Mouse (Mus musculus) neural tube, embryonic 14.5 days (tissue): Measurements from ENCODE around the gene Gm28047. TPM values are rescaled to one million over a fixed set of nuclear protein-coding genes. Genes with fewer than 3 reads are reported as not detected.

Experiments used
- ATAC-seq: fragments of 200-750 bp; cut with Nextera tagmentation; 2 replicates; pipeline ENCODE4 v1.8.0; 2017; ENCODE audit warnings: low read depth, mild to moderate bottlenecking, moderate TSS enrichment, moderate library complexity
- H3K27ac ChIP-seq: fragments of 300-500 bp; sonication (generic); 2 replicates; pipeline ENCODE4 v1.5.1; 2014; ENCODE audit warnings: low read depth, mild to moderate bottlenecking, control low read depth, low read length, moderate library complexity, mixed read lengths
- H3K27me3 ChIP-seq: fragments of 300-500 bp; sonication (generic); 2 replicates; pipeline ENCODE4 v1.6.1; 2014; ENCODE audit warnings: low read length; ENCODE audit not compliant: control insufficient read depth, insufficient read depth
- H3K36me3 ChIP-seq: fragments of 300-500 bp; sonication (generic); 2 replicates; pipeline ENCODE4 v1.6.1; 2014; ENCODE audit warnings: low read length, mixed read lengths; ENCODE audit not compliant: control insufficient read depth, insufficient read depth
- H3K4me1 ChIP-seq: fragments of 300-500 bp; sonication (generic); 2 replicates; pipeline ENCODE4 v1.6.1; 2014; ENCODE audit warnings: low read length; ENCODE audit not compliant: control insufficient read depth, insufficient read depth
- H3K4me2 ChIP-seq: fragments of 300-500 bp; sonication (generic); 2 replicates; pipeline ENCODE4 v1.6.1; 2014; ENCODE audit warnings: mild to moderate bottlenecking, low read depth, low read length, control low read depth
- H3K4me3 ChIP-seq: fragments of 300-500 bp; sonication (generic); 2 replicates; pipeline ENCODE4 v1.5.1; 2014; ENCODE audit warnings: low read depth, low read length, control low read depth, mixed read lengths
- H3K9ac ChIP-seq: fragments of 300-500 bp; sonication (generic); replicated peaks from 2 replicates; pipeline ENCODE4 v1.6.1; 2014; ENCODE audit warnings: low read depth, mild to moderate bottlenecking, control low read depth, low read length, mixed read lengths
- H3K9me3 ChIP-seq: fragments of 300-500 bp; sonication (generic); 2 replicates; pipeline ENCODE4 v1.6.1; 2016; ENCODE audit warnings: low read length; ENCODE audit not compliant: control insufficient read depth
- WGBS: fragments of 180-500 bp; shearing (Covaris S2); extraction: QIAGEN DNeasy Blood & Tissue Kit; methylation state at CpG from one replicate; pipeline ENCODE4 v1.1.7; 2014; 5-methylcytosine and 5-hydroxymethylcytosine counted together
- polyA plus RNA-seq: library from polyadenylated mRNA; unstranded; fragments of >200 nt; fragmentation: Nextera tagmentation; extraction: Ambion mirVana; gene quantifications from 2 replicates; pipeline ENCODE4 v1.2.1, GENCODE M21; 2014

Gm28047 gene
- polyA plus RNA-seq, 1 experiment from 2014 or later = not detected

- Histone ChIP-seq H3K9ac (no peak overlapping the region), H3K27me3 (no peaks in the 10 kb centered on the region), H3K4me2 (no peak overlapping the region), H3K4me3 (no peak overlapping the region), H3K4me1 (no peaks in the 10 kb centered on the region), H3K27ac (peak overlapping the region; percentile 45; the same call in 1 of the 2 replicates), H3K9me3 (no peaks in the 10 kb centered on the region), H3K36me3 (peaks cover 18% of the 10 kb centered on the region)
- WGBS = 72% methylated on average over 3 of the region's 3 CpGs
- peak; percentile 49; the same call in 1 of the 2 replicates for ATAC-seq
Observed at GRCm38 (mm10) chr15:102546677-102547427, 78.0 kb downstream of the Gm28047 start.

- H3K4me3 ChIP-seq = no peak overlapping the region
- WGBS = 89% methylated on average over 3 of the region's 3 CpGs
- 0 out of 2 replicates have a peak overlapping the region, but pooled peaks have one; percentile 7 for H3K27ac ChIP-seq
- no peaks in the 10 kb centered on the region for H3K4me1 ChIP-seq
- peaks cover 16% of the 10 kb centered on the region; the same call in 1 of the 2 replicates for H3K36me3 ChIP-seq
- ATAC-seq = no peak
- H3K27me3 ChIP-seq = no peaks in the 10 kb centered on the region
- H3K9ac ChIP-seq = no peak overlapping the region
- H3K9me3 ChIP-seq = no peaks in the 10 kb centered on the region
- H3K4me2 ChIP-seq = no peak overlapping the region
Observed at GRCm38 (mm10) chr15:102546246-102546645, 78.6 kb downstream of the Gm28047 start.

- no peak for ATAC-seq
Observed at GRCm38 (mm10) chr15:102544801-102545200, 80.1 kb downstream of the Gm28047 start.

DNA sequence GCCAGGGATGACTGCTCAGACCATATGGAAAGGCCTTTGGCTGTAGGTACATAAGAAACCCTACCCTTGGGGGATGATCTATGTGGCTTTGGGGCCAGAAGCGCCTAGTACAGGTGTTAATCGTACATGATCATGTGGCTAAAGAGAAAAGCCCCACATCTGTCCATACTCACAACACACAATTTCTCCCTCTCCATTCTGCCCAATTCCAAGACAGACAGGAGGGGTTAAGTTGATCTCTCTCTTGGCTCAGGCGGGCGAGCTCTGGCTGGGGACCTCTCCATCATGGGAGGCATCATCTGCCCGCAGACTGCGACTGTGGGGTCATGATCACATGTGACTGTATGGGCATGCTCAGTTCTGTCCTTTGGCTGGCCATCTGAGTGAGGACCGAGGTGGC is 90.9 kb downstream of the Gm28047 start:
- Histone ChIP-seq H3K27ac (no peak overlapping the region), H3K4me1 (no peaks in the 10 kb centered on the region), H3K27me3 (no peaks in the 10 kb centered on the region), H3K9me3 (no peaks in the 10 kb centered on the region), H3K4me3 (no peak overlapping the region), H3K9ac (no peak overlapping the region), H3K36me3 (peaks cover 39% of the 10 kb centered on the region), H3K4me2 (no peak overlapping the region)
- no peak for ATAC-seq
- 91% methylated on average over 7 of the region's 7 CpGs for WGBS

More at GRCm38 (mm10) chr15:102544801-102545200, 80.1 kb downstream of the Gm28047 start:
- H3K9ac ChIP-seq = no peak overlapping the region
- WGBS = 87% methylated on average over 4 of the region's 4 CpGs
- H3K27me3 ChIP-seq = no peaks in the 10 kb centered on the region
- no peak overlapping the region for H3K27ac ChIP-seq
- H3K36me3 ChIP-seq = peaks cover 15% of the 10 kb centered on the region
- H3K4me3 ChIP-seq = no peak overlapping the region
- no peaks in the 10 kb centered on the region for H3K9me3 ChIP-seq
- H3K4me2 ChIP-seq = no peak overlapping the region
- H3K4me1 ChIP-seq = no peaks in the 10 kb centered on the region

- Histone ChIP-seq H3K9ac (no peak overlapping the region), H3K4me3 (no peak overlapping the region), H3K4me2 (no peak overlapping the region), H3K27me3 (no peaks in the 10 kb centered on the region), H3K27ac (no peak overlapping the region), H3K9me3 (no peaks in the 10 kb centered on the region), H3K36me3 (peaks cover 33% of the 10 kb centered on the region), H3K4me1 (no peaks in the 10 kb centered on the region)
- 83% methylated on average over 3 of the region's 3 CpGs for WGBS
- no peak for ATAC-seq
Observed at GRCm38 (mm10) chr15:102532106-102532900, 92.6 kb downstream of the Gm28047 start.

- no peak for ATAC-seq
- no peaks in the 10 kb centered on the region for H3K27me3 ChIP-seq
- H3K4me3 ChIP-seq = no peak overlapping the region
- no peaks in the 10 kb centered on the region for H3K4me1 ChIP-seq
- no peak overlapping the region for H3K27ac ChIP-seq
- no peak overlapping the region for H3K4me2 ChIP-seq
- H3K36me3 ChIP-seq = peaks cover 32% of the 10 kb centered on the region
- 83% methylated on average over 4 of the region's 4 CpGs for WGBS
- H3K9ac ChIP-seq = no peak overlapping the region
- H3K9me3 ChIP-seq = no peaks in the 10 kb centered on the region
Observed at GRCm38 (mm10) chr15:102531586-102531985, 93.3 kb downstream of the Gm28047 start.

GRCm38 (mm10) chr15:102530566-102530965 is 94.3 kb downstream of the Gm28047 start:
- no peak overlapping the region for H3K4me3 ChIP-seq
- no peaks in the 10 kb centered on the region for H3K27me3 ChIP-seq
- H3K9me3 ChIP-seq = no peaks in the 10 kb centered on the region
- no peak for ATAC-seq
- H3K4me2 ChIP-seq = no peak overlapping the region
- no peaks in the 10 kb centered on the region for H3K4me1 ChIP-seq
- peaks cover 22% of the 10 kb centered on the region for H3K36me3 ChIP-seq
- WGBS = 87% methylated on average over 4 of the region's 4 CpGs
- H3K9ac ChIP-seq = no peak overlapping the region
- H3K27ac ChIP-seq = no peak overlapping the region

GRCm38 (mm10) chr15:102528396-102528795 is 96.5 kb downstream of the Gm28047 start:
- H3K9ac ChIP-seq = no peak overlapping the region
- H3K27me3 ChIP-seq = no peaks in the 10 kb centered on the region
- H3K4me3 ChIP-seq = no peak overlapping the region
- H3K9me3 ChIP-seq = no peaks in the 10 kb centered on the region
- WGBS = 96% methylated on average over 1 of the region's 1 CpGs
- H3K27ac ChIP-seq = no peak overlapping the region
- peaks cover 16% of the 10 kb centered on the region for H3K36me3 ChIP-seq
- no peaks in the 10 kb centered on the region; the same call in 1 of the 2 replicates for H3K4me1 ChIP-seq
- ATAC-seq = no peak
- H3K4me2 ChIP-seq = no peak overlapping the region

DNA sequence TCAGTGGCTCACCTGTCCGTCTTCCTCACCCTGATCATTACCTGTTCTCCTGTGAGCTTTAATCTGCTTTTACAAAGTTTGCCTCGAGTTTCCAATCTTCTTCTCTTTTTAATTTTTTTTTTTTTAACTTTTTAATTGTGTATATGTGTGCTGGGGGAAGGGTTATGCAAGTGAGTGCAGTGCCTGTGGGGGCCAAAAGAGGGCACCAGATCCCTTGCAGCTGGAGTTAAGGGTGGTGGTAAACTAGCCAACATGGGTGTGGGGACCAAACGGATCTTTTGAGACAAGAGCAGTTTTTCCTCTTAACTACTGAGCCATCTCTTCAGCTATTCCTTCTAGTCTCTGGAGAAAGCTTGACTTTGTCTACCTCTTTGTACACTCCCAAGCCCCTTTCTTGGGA is 96.9 kb downstream of the Gm28047 start:
- H3K27me3 ChIP-seq = no peaks in the 10 kb centered on the region
- H3K4me3 ChIP-seq = no peak overlapping the region
- no peaks in the 10 kb centered on the region for H3K9me3 ChIP-seq
- 81% methylated on average over 3 of the region's 3 CpGs for WGBS
- no peaks in the 10 kb centered on the region; the same call in 1 of the 2 replicates for H3K4me1 ChIP-seq
- no peak overlapping the region for H3K27ac ChIP-seq
- no peak overlapping the region for H3K4me2 ChIP-seq
- peaks cover 12% of the 10 kb centered on the region for H3K36me3 ChIP-seq
- no peak for ATAC-seq
- H3K9ac ChIP-seq = no peak overlapping the region
